Mouse (Mus musculus): ENCODE results near the gene Cct8.
"Not testable (repeated sequence)": the region's sequence is repeated elsewhere in the genome, so short reads cannot be mapped to it uniquely, and the experiment has no call there.

The Cct8 gene

GRCm38 (mm10) chr16:87495716-87496447 is at the start of gene Cct8:
Cct8 (minus strand) TSS chr16:87495873.
- peak; percentile 93 to 97 for DNase-seq (ENCODE audit: low spot score in 2 of 2)

DNA sequence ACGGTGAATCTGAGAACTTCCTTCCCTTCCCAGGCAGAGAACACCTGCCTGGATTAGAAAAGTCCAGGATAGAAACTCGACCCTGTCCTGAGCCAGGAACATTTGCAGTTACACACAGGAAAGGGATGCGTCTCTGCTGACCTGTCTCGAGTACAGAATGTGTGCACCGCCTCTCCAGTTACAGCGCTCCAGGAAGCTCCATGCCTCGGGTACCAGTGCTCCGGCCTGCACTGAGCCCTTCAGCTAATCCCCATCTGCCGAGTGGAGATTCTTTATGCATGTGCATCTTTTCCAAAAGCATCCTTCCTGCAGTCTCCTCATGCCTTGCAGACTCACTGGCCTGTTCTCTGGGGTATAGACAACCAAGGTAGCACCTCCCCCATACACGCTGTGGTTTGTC is 33.1 kb upstream of the Cct8 start:
- DNase-seq (ENCODE audit: low spot score in 2 of 2) = no peak

DNA sequence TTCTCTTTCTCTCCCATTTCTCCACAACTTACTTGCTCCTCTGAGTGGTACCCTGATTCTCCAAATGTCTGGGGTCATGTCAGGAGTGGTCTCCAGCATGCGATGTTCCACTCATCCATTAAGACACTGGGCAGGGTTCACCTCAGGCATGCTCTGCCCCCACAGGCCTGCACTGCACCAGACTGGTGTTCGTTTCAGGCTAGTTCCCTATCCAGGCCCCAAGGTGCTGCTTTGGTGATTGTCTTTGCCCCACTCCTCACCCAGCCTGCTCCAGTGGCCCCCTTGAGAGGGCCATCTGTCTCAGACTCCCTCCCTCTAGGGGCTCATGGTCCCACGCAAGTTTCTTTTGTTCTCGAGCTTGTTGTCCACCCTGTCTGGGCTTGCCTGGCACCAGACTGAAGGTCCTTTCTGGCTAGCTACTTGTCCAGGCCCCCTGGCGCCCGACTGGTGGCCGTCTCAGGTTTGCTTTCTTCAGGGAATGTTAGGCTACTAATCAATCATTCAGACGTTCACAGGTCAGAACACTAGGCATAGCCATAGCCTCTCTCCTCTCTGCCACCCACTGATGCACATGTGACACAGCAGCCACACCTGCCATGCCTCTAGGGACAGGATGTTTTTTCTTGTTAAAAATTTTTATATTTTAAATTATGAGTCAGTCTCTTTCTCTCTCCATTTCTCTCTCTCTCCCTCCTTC is 32.0 kb upstream of the Cct8 start:
- DNase-seq (ENCODE audit: low spot score in 2 of 2) = no peak

DNA sequence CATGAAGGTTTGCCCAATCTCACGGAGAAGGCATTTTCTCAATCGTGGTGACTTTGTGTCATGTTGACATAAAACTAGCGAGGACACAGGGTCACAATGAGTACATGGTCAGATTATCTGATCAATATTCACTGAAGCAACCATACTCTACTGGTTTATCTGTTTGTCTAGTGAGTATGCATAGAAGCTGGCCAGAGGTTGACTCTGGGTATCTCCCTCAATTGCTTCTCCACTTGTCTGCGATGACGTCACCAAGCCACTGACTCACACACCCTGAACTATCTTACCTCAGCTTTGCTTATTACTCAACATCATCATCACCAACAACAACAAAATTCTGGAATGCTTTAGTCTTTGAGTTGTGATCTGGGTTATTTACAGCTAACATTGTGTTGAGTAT is 28.6 kb upstream of the Cct8 start:
- no peak for DNase-seq (ENCODE audit: low spot score in 2 of 2)

DNA sequence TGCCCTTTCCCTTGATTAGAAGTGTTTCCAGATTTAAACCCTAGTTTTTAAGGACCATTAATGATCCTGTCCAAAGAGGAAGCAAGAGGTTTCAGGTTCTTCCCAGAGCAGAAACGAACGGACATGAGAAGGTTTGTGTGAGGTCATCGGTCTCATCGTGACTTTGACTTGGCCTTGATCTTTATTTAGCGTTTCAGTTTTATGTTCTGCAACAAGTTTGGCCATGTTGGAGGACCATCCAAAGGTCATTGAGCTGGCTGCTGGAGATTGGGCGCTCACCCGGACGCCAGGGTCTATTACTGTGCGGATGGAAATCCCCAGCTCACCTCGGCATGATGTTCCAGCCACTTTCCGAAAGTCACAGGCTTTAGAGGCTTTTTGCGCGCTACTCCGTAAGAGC is 16.7 kb upstream of the Cct8 start:
- DNase-seq (ENCODE audit: low spot score in 2 of 2) = no peak

- DNase-seq (ENCODE audit: low spot score in 2 of 2) = no peak
Observed at GRCm38 (mm10) chr16:87511706-87512105, 16.0 kb upstream of the Cct8 start.

DNA sequence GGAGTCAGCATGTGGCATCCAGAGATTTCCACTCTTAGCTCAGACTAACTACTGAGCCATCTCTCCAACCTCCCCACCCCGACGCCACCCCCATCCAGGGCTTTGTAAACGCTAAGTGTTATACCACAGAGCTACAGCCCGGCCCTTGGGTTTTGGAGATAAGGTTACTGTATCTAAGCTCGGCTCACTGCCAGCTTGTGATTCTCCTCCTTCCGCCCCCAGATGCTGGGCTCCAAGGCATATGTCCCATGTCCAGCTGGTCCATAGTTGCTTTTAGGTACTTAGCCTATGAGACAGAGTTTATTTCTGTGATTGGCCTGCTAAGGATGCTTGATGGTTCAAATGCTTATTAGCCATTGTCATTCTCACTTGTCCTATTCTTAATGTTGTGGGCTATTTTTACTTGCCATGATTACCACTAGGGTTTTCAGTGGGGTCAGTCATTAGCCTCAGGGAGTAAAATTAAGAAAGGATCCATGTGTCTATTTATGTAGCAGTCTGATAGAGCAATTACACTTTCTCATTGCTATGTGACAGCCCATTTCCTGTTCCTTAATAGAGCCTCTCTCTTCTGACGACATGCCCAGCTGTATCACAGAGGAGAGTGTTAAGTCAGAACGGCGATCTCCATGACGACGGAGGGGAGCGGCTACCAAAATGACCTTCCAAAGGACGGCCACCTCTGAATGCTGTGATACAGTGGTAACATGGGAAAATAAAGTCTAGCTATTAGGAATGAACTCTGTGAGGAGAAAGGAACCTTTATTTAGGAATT is 5.8 kb upstream of the Cct8 start:
- no peak for DNase-seq (ENCODE audit: low spot score in 2 of 2)

- no peak for DNase-seq (ENCODE audit: low spot score in 2 of 2)
Observed at GRCm38 (mm10) chr16:87499556-87499955, 3.9 kb upstream of the Cct8 start.

DNA sequence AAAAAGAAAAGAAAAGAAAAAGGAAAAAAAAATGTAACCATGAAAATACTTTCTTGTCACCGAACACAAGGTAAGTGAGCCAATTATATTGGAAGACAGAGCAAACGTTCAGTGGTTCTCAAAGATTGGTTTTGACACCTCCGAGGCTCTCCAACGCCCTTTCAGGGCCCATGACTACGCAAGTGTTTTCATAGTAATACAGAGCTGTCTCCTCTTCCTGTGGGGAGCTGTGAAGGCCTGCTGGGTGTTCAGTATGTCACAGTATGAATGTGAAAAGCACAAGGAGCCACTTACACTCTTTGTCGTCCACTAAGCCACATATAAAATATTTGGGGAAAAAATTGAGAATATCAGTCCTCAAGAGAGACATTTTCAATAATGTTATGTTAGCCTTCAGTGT is 1.5 kb upstream of the Cct8 start:
- DNase-seq (ENCODE audit: low spot score in 2 of 2) = no peak

GRCm38 (mm10) chr16:87496728-87497127 is 1.1 kb upstream of the Cct8 start:
- no peak for DNase-seq (ENCODE audit: low spot score in 2 of 2)

DNA sequence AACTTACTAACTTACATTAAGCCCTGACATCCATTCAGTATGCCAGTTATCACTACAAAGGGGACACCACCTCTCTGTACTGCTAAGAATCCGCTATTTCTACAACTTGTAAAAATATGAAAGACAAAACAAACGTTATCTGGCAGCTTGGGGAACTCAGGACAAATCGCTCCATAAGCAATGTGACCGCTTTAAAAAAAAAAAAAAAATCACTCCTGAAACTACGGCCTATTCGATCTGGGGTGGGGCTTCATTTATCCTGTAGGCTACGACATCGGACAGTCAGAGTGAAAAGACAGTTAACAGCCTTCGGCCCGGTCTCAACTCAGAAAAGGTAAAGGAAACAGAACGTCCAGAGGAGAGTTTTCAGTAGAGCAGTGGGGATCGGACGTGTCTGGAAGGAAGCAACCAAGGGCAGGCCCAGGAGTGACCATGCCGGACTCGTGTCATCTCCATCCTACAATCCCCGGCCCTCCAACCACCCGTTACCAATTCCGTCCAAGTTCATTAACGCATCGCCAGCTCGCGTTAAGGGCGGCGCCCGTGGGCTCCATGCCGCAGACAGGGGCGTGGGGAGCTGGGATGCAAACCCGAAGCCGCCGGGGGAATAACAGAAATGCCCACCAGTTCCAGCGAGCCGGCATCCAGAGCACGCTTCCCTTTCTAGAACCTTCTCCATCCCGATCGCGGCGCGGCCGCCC is 568 bp downstream of the Cct8 start:
- peak in 1 of 2 experiments; percentile 15 for DNase-seq (ENCODE audit: low spot score in 2 of 2)

DNA sequence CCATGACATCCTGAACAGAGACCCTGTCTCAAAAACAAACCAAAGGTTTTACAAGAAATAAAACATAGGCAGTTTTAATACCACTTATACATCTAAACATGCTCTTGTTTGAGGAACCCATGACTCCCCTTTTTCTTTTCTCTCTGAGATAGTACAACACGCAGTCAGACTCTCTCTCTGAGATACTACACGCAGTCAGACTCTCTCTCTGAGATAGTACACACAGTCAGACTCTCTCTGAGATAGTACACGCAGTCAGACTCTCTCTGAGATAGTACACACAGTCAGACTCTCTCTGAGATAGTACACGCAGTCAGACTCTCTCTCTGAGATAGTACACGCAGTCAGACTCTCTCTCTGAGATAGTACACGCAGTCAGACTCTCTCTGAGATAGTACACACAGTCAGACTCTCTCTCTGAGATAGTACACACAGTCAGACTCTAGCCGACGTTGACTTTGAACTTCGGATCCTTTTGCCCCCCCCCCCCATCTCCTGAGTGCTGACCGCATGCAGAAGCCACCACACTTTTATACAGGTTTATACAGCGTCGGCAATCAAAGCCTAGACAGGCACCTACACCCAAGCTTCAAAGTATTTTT is 3.4 kb downstream of the Cct8 start:
- not testable (repeated sequence) for DNase-seq (ENCODE audit: low spot score in 2 of 2)

DNA sequence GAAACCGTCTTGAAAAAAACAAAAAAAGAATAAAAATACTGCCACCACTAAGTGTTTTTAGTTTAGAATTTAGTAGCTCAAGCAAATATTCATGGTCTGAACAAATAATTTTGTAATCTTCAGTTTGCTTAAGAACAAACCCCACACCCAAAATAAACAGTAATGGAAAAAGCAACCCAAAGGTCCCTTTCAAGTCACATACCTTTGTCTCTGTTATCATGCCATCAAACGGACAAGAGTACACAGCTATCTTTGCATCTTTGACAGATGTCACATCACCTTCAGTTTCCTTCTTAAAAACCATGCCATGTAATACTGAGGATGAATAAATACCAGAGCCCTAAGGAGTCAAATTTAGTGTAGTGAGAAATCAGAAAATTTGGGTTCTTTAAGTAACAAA is 7.1 kb downstream of the Cct8 start:
- no peak for DNase-seq (ENCODE audit: low spot score in 2 of 2)

DNA sequence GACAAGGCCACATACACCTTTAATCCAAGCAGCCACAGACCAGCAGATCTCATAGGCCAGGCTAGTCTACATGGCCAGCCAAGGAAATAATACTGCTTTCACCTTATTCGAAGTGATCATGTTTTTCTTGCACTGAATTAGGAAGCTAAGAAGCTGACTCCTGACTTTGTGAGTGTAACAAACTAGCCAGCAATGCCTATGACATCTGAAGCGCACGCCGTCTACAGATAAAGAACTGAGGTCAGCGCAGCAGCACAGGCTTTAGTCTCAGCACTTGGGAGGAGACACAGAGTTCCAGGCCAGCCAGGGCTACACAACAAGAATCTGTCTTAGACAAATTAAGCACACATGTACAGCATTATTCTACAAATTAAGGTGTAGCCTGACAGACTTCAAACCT is 8.9 kb downstream of the Cct8 start:
- no peak for DNase-seq (ENCODE audit: low spot score in 2 of 2)

- DNase-seq (ENCODE audit: low spot score in 2 of 2) = no peak
Observed at GRCm38 (mm10) chr16:87484367-87484766, 11.3 kb downstream of the Cct8 start.

DNA sequence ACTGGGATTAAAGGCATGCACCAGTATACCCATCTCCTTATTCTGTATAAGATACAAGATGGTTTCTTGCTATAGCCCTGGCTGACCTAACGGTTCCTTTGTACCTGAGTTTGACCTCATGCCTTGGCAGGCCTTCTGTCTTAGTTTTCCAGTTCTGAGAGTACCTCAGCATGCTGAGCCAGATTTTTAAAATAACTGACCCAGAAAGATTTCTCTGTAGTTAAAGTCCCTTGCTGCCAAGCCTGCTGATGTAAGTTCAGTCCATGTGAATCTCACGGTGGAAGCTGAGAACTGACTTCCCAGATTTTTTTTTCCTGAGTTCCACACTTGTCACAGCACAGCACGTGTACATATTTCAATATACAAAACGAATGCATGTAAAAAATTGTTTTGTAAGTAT is 25.1 kb downstream of the Cct8 start:
- no peak for DNase-seq (ENCODE audit: low spot score in 2 of 2)

DNA sequence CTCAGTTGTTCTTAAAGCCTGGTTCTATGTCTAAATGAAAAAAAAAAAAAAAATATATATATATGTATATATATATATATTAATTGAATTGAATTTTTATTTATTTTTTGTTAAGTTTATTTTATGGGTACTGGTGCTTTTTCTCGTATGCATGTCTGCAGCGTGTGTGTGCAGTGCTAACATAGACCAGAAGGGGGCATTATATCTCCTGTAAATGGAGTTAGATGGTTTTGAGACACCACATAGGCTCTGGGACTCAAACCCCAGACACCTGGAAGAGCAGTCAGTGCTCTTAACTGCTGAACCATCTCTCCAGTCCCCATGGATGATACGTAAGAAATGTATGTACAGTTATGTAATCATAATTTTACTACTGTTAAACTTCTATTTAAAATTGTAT is 36.9 kb downstream of the Cct8 start:
- DNase-seq (ENCODE audit: low spot score in 2 of 2) = no peak

- no peak for DNase-seq (ENCODE audit: low spot score in 2 of 2)
Observed at GRCm38 (mm10) chr16:87455180-87455611, 40.5 kb downstream of the Cct8 start.

- DNase-seq (ENCODE audit: low spot score in 2 of 2) = peak; percentile 88 to 93
Observed at GRCm38 (mm10) chr16:87454419-87455179, 41.1 kb downstream of the Cct8 start, which contains the start of gene Usp16. Usp16 (plus strand) TSS chr16:87454703.

DNA sequence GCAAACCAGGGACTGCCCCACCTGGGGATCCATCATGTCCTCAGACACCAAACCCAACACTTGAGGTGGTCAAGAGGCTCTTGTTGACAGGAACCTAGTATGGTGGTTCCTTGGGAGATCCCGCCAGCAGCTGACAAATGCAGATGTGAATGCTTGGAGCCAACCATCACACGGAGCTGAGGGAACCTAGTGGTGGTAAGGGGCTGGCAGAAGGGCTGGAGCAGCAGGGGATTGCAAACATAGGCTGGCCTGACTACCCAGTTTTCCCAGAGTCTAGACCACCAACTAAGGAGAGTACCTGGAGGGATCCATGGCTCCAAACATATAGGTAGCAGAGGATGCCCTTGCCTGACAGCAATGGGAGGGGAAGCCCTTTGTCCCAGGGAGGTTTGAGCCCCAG is 42.4 kb downstream of the Cct8 start:
- no peak for DNase-seq (ENCODE audit: low spot score in 2 of 2)

DNA sequence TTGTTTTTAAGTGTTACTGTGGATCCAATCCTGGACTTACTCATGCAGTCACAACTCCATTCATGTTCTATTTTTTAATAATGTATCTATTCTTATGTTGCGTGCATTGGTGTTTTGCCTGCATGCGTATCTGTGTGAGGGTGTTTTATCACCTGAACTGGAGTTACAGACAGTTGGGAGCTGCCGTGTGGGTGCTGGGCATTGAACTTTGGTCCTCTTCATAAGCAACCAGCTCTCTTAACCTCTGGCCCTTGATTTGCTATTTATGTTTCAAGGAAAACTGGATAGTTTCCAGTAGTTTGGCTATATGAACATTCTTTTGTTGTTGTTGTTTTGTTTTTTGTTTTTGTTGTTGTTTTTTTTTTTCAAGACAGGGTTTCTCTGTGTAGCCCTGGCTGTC is 50.1 kb downstream of the Cct8 start:
- no peak for DNase-seq (ENCODE audit: low spot score in 2 of 2)
